Comparison of ENCODE assay signal across 8 mouse cellular contexts in the genomic region with DNA sequence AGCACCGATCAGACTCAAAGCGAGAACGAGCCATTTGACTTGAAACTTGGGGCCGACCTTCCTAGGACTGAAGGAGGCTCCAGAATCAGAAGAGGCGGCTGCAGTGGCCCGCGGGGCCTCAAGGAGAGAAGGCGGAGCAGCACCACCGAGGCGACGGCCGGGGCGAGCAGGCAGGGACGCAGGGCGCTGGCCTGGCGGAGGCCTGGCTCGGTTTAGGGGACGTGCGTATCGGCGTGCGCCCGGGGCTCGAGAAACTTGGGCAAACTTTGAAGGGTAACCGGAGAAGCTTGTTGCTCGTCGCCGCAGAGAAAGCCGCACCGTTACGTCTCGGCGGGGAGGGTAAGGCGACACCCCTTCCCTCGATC. TPM values are rescaled to one million over a fixed set of nuclear protein-coding genes. Genes with fewer than 3 reads are reported as not detected.
DNase-seq lines count a peak whose midpoint lies in the region; ATAC-seq and TF ChIP-seq lines count a peak whose summit lies in the region.

A gene (plus strand): TSS at position 94 of the 365 bp plus-strand sequence.

- no peak for ATAC-seq in common myeloid progenitor, adult 5-6 weeks (replicated peaks; ENCODE audit: low read depth, poor library complexity, severe bottlenecking)
- ATAC-seq in heart, postnatal 0 days (ENCODE audit: insufficient read depth, low read depth), result peak; percentile 47
- peak; percentile 62 for ATAC-seq in liver, embryonic 14.5 days (ENCODE audit: insufficient read depth)
- peak; percentile 27; the same call in 1 of the 2 replicates for ATAC-seq in stomach, embryonic 16.5 days (ENCODE audit: insufficient read depth, low FRiP score)

- no peaks in the 10 kb centered on the region for H3K9me3 ChIP-seq in heart, embryonic 10.5 days
- no peaks in the 10 kb centered on the region for H3K9me3 ChIP-seq in heart, postnatal 0 days (replicated peaks; ENCODE audit: control insufficient read depth, low read length)
- H3K9me3 ChIP-seq in liver, embryonic 14.5 days (ENCODE audit: control insufficient read depth, low read length), result no peaks in the 10 kb centered on the region
- H3K9me3 ChIP-seq in stomach, embryonic 16.5 days (replicated peaks; ENCODE audit: control insufficient read depth, low read length), result no peaks in the 10 kb centered on the region

- under 1% methylated on average over 35 of the region's 35 CpGs for WGBS in heart, embryonic 10.5 days
- WGBS in heart, postnatal 0 days, result 0% methylated on average over 34 of the region's 35 CpGs
- whole genome bisulfite sequencing in liver, embryonic 14.5 days (ENCODE audit: insufficient replicate concordance), result under 1% methylated on average over 35 of the region's 35 CpGs
- WGBS in stomach, embryonic 16.5 days, result under 1% methylated on average over 35 of the region's 35 CpGs

- no peak for TF ChIP-seq EP300 in heart, postnatal 0 days (IDR thresholded peaks at IDR 0.05; ENCODE audit: low read depth)
- TF ChIP-seq EP300 in liver, embryonic 14.5 days (IDR thresholded peaks at IDR 0.05; ENCODE audit: low read depth), result no peak

- TF ChIP-seq CTCF in heart, postnatal 0 days (IDR thresholded peaks at IDR 0.05; ENCODE audit: low read depth), result no peak
- TF ChIP-seq CTCF in liver, embryonic 14.5 days (IDR thresholded peaks at IDR 0.05; ENCODE audit: low read depth), result no peak

- no peaks in the 10 kb centered on the region for H3K36me3 ChIP-seq in heart, embryonic 10.5 days
- no peaks in the 10 kb centered on the region for H3K36me3 ChIP-seq in heart, postnatal 0 days (replicated peaks; ENCODE audit: control insufficient read depth, insufficient read depth, low read length)
- no peaks in the 10 kb centered on the region for H3K36me3 ChIP-seq in liver, embryonic 14.5 days (replicated peaks; ENCODE audit: control insufficient read depth, insufficient read depth, low read depth)
- no peaks in the 10 kb centered on the region for H3K36me3 ChIP-seq in stomach, embryonic 16.5 days (ENCODE audit: control insufficient read depth, insufficient read depth, low read length)

- H3K27ac ChIP-seq in heart, embryonic 10.5 days, result peak within 1 kb of the TSS; percentile 92
- peak within 1 kb of the TSS; percentile 86 for H3K27ac ChIP-seq in heart, postnatal 0 days (ENCODE audit: low read depth)
- peak within 1 kb of the TSS; percentile 20; the same call in 1 of the 2 replicates for H3K27ac ChIP-seq in liver, embryonic 14.5 days
- peak within 1 kb of the TSS; percentile 99 for H3K27ac ChIP-seq in stomach, embryonic 16.5 days (ENCODE audit: low read length)

- H3K9ac ChIP-seq in heart, postnatal 0 days (replicated peaks; ENCODE audit: low read depth, low read length), result peak within 1 kb of the TSS; percentile 70
- peak within 1 kb of the TSS; percentile 47 for H3K9ac ChIP-seq in liver, embryonic 14.5 days (replicated peaks)
- H3K9ac ChIP-seq in stomach, embryonic 16.5 days (ENCODE audit: low read length), result peak within 1 kb of the TSS; percentile 90

- peak within 1 kb of the TSS; percentile 81 for H3K4me3 ChIP-seq in heart, embryonic 10.5 days
- H3K4me3 ChIP-seq in heart, postnatal 0 days (ENCODE audit: low read depth, low read length), result peak within 1 kb of the TSS; percentile 68
- peak within 1 kb of the TSS; percentile 58 to 82 for H3K4me3 ChIP-seq in liver, embryonic 14.5 days (ENCODE audit: insufficient read depth in 1 of 2, low read depth in 2 of 2, low read length in 2 of 2)
- H3K4me3 ChIP-seq in stomach, embryonic 16.5 days (replicated peaks; ENCODE audit: low read length), result peak within 1 kb of the TSS; percentile 73

- H3K4me2 ChIP-seq in heart, postnatal 0 days (ENCODE audit: low read depth, low read length), result peak within 1 kb of the TSS; percentile 97
- peak within 1 kb of the TSS; percentile 63 for H3K4me2 ChIP-seq in liver, embryonic 14.5 days (ENCODE audit: low read depth)
- H3K4me2 ChIP-seq in stomach, embryonic 16.5 days (ENCODE audit: low read depth, low read length), result peak within 1 kb of the TSS; percentile 99

- DNase-seq in heart, embryonic 10.5 days (ENCODE audit: low spot score), result no peak
- DNase-seq in heart, adult 8-10 months (ENCODE audit: low spot score), result no peak
- peak; percentile 73 for DNase-seq in 3T3-L1 (ENCODE audit: low read depth, low spot score)
- no peak for DNase-seq in heart, postnatal 0 days (ENCODE audit: low spot score)
- DNase-seq in liver, embryonic 14.5 days (ENCODE audit: low read depth in 3 of 3, low spot score in 3 of 3), result no peak
- no peak for DNase-seq in cerebellum, adult 8-10 months

- peaks cover 25% of the 10 kb centered on the region for H3K27me3 ChIP-seq in heart, embryonic 10.5 days (ENCODE audit: insufficient read depth, poor library complexity, severe bottlenecking)
- peaks cover 23% of the 10 kb centered on the region for H3K27me3 ChIP-seq in heart, postnatal 0 days (ENCODE audit: control insufficient read depth, insufficient read depth, low read length)
- H3K27me3 ChIP-seq in liver, embryonic 14.5 days (ENCODE audit: control insufficient read depth, insufficient read depth, low read length), result peaks cover 6% of the 10 kb centered on the region
- H3K27me3 ChIP-seq in stomach, embryonic 16.5 days (ENCODE audit: control insufficient read depth, insufficient read depth, low read length), result no peaks in the 10 kb centered on the region

- H3K4me1 ChIP-seq in heart, embryonic 10.5 days, result peaks cover 30% of the 10 kb centered on the region
- H3K4me1 ChIP-seq in heart, postnatal 0 days (ENCODE audit: control insufficient read depth, insufficient read depth), result peaks cover 13% of the 10 kb centered on the region
- peaks cover 0 to 10% of the 10 kb centered on the region in 2 experiments; a peak in 2 of 4 replicates for H3K4me1 ChIP-seq in liver, embryonic 14.5 days (replicated peaks; ENCODE audit: control insufficient read depth in 2 of 2, insufficient read depth in 2 of 2, low read length in 1 of 2)
- H3K4me1 ChIP-seq in stomach, embryonic 16.5 days (ENCODE audit: control insufficient read depth, insufficient read depth, low read length), result peaks cover 33% of the 10 kb centered on the region

RNA-seq across cellular contexts. Expression of the gene that starts here (rescaled TPM):
- polyA plus RNA-seq in heart, embryonic 10.5 days (2016; fragmentation: Nextera tagmentation; extraction: Ambion mirVana), result 4.2 and 13.0 TPM in 2 replicates
- total RNA-seq in heart, adult 8-10 months (2022), result 1 to 10 TPM; 6.2 to 8.5 (median 7.6) TPM
- total RNA-seq in common myeloid progenitor, adult 5-6 weeks (2017), result 11.1 and 11.4 TPM in 2 replicates
- total RNA-seq in heart, postnatal 0 days (2014; rRNA removed; ENCODE audit: low replicate concordance), result 7.5 and 9.0 TPM in 2 replicates
- 1.0 and 1.3 TPM in 2 replicates for polyA plus RNA-seq in heart, postnatal 0 days (2015; fragmentation: Nextera tagmentation; extraction: Ambion mirVana)
- polyA plus RNA-seq in liver, embryonic 14.5 days (2012; rRNA removed), result 2.4 and 2.6 TPM in 2 replicates
- polyA plus RNA-seq in liver, embryonic 14.5 days (2014; fragmentation: Nextera tagmentation; extraction: Ambion mirVana), result 1.3 and 1.5 TPM in 2 replicates
- 5.3 and 5.8 TPM in 2 replicates for polyA plus RNA-seq in stomach, embryonic 16.5 days (2015; fragmentation: Nextera tagmentation; extraction: Ambion mirVana)

Comparison
In these comparisons a context has a peak if more than half of its experiments do, and no peak if none do; other contexts are left out.
1. H3K27ac ChIP-seq: peak in every context shown above with its lines; median percentile 99 in stomach, embryonic 16.5 days; 92 in heart, embryonic 10.5 days; 86 in heart, postnatal 0 days; 20 in liver, embryonic 14.5 days.